Mouse (Mus musculus): Measurements from ENCODE around the gene Syndig1. TPM values are rescaled to one million over a fixed set of nuclear protein-coding genes. Genes with fewer than 3 reads are reported as not detected.

Gene Syndig1
- polyA plus RNA-seq, 2 experiments = 0.10 to 0.63 TPM

DNA sequence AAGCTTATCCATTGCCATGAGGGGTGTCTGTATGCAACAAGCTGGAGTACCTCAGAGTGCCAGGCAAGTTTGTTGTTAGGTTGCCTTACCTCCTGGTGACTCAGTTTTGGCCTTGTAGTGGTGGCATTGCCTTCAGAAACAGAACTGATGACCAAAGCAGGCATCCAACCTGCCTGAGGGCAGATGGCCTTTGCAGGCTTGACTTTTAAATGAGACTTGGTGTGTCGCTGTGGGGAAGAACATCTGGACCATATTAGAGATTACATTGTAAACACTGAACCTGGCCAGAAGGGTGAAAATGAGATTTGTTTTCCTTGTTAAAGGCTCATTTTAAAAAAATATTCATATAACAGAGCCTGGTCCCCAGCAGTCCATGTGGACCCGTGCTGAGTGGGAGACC lies 102.1 kb downstream of the Syndig1 start:
- H3K9me3 ChIP-seq (ENCODE audit: control insufficient read depth, low read length) = no peaks in the 10 kb centered on the region
- no peak overlapping the region for H3K27ac ChIP-seq
- H3K4me1 ChIP-seq (replicated peaks; ENCODE audit: control insufficient read depth in 2 of 2, insufficient read depth in 2 of 2, low read length in 1 of 2) = no peaks in the 10 kb centered on the region
- no peaks in the 10 kb centered on the region for H3K36me3 ChIP-seq (replicated peaks; ENCODE audit: control insufficient read depth, insufficient read depth, low read depth)
- H3K9ac ChIP-seq (replicated peaks) = no peak overlapping the region
- DNase-seq (ENCODE audit: low read depth in 3 of 3, low spot score in 3 of 3) = no peak
- H3K4me2 ChIP-seq (ENCODE audit: low read depth) = no peak overlapping the region
- H3K27me3 ChIP-seq (ENCODE audit: control insufficient read depth, insufficient read depth, low read length) = no peaks in the 10 kb centered on the region
- ATAC-seq (ENCODE audit: insufficient read depth) = no peak
- TF ChIP-seq CTCF (IDR thresholded peaks at IDR 0.05; ENCODE audit: low read depth) (no peak), EP300 (IDR thresholded peaks at IDR 0.05; ENCODE audit: low read depth) (no peak)
- H3K4me3 ChIP-seq (ENCODE audit: insufficient read depth in 1 of 2, low read depth in 2 of 2, low read length in 2 of 2) = no peak overlapping the region
- 62% methylated on average over 2 of the region's 2 CpGs for WGBS (ENCODE audit: insufficient replicate concordance)

DNA sequence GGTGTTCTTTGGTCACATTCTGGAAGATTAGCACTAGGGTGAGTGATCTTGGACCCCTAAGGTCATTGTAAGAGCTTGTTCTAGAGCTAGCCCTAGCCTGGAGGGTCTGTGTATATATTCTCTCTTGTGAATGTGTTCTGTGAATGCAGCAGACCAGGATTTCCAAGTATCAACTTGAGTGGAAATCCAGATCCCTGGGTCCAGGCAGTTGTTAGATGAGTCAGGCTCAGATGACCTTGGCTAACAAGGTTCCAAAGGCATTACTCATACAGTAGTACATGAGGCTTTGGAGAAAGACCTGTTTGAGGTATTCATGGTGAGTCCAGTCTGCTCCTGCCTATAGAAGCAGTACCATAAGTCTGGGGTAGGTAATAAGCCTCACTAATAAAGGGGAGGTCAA lies 103.1 kb downstream of the Syndig1 start:
- no peak overlapping the region for H3K27ac ChIP-seq
- H3K9ac ChIP-seq (replicated peaks) = no peak overlapping the region
- no peaks in the 10 kb centered on the region for H3K4me1 ChIP-seq (replicated peaks; ENCODE audit: control insufficient read depth in 2 of 2, insufficient read depth in 2 of 2, low read length in 1 of 2)
- H3K4me2 ChIP-seq (ENCODE audit: low read depth) = no peak overlapping the region
- ATAC-seq (ENCODE audit: insufficient read depth) (no peak), DNase-seq (ENCODE audit: low read depth in 3 of 3, low spot score in 3 of 3) (no peak)
- H3K4me3 ChIP-seq (ENCODE audit: insufficient read depth in 1 of 2, low read depth in 2 of 2, low read length in 2 of 2) = no peak overlapping the region
- H3K36me3 ChIP-seq (replicated peaks; ENCODE audit: control insufficient read depth, insufficient read depth, low read depth) = no peaks in the 10 kb centered on the region
- TF ChIP-seq EP300 (IDR thresholded peaks at IDR 0.05; ENCODE audit: low read depth) (no peak), CTCF (IDR thresholded peaks at IDR 0.05; ENCODE audit: low read depth) (no peak)
- no peaks in the 10 kb centered on the region for H3K27me3 ChIP-seq (ENCODE audit: control insufficient read depth, insufficient read depth, low read length)
- H3K9me3 ChIP-seq (ENCODE audit: control insufficient read depth, low read length) = no peaks in the 10 kb centered on the region

DNA sequence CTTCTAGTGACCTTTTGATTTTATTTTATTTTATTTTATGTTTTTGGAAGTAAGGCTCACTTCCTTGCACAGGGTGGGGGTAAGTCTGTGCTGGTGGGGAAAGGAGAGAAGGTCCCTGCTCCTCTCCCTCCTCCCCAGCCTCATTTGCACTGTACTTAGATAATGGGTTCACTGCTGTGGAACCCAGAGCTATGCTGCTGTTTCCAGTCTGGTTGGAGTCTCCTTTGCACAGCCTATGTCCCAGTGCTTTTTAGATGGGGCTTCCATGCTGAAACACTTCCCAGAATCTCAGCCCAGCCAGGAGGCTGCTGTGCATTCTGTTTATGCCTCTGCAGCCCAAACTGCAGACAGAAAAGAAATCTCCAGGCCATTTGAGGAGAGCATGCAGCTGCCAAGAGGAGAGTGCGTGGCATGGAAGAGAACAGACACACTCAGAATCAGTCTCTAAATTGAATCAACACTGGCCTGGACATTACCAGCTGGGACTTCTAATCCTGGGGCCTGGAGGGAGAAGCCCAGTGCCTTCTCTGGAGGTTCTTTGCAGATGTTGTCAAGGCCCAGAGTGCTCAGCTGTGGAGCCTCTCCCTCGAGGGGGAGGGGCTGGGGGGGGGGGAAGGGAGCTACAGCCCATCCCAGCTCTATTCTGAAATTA lies 104.4 kb downstream of the Syndig1 start:
- ATAC-seq (ENCODE audit: insufficient read depth) (no peak), DNase-seq (ENCODE audit: low read depth in 3 of 3, low spot score in 3 of 3) (no peak)
- TF ChIP-seq EP300 (IDR thresholded peaks at IDR 0.05; ENCODE audit: low read depth) (no peak), CTCF (IDR thresholded peaks at IDR 0.05; ENCODE audit: low read depth) (no peak)
- no peaks in the 10 kb centered on the region for H3K27me3 ChIP-seq (ENCODE audit: control insufficient read depth, insufficient read depth, low read length)
- no peak overlapping the region for H3K4me3 ChIP-seq (ENCODE audit: insufficient read depth in 1 of 2, low read depth in 2 of 2, low read length in 2 of 2)
- 33% methylated on average over 2 of the region's 2 CpGs for WGBS (ENCODE audit: insufficient replicate concordance)
- H3K4me2 ChIP-seq (ENCODE audit: low read depth) = no peak overlapping the region
- H3K9me3 ChIP-seq (ENCODE audit: control insufficient read depth, low read length) = no peaks in the 10 kb centered on the region
- H3K27ac ChIP-seq = no peak overlapping the region
- H3K9ac ChIP-seq (replicated peaks) = no peak overlapping the region
- no peaks in the 10 kb centered on the region for H3K36me3 ChIP-seq (replicated peaks; ENCODE audit: control insufficient read depth, insufficient read depth, low read depth)
- H3K4me1 ChIP-seq (replicated peaks; ENCODE audit: control insufficient read depth in 2 of 2, insufficient read depth in 2 of 2, low read length in 1 of 2) = no peaks in the 10 kb centered on the region

DNA sequence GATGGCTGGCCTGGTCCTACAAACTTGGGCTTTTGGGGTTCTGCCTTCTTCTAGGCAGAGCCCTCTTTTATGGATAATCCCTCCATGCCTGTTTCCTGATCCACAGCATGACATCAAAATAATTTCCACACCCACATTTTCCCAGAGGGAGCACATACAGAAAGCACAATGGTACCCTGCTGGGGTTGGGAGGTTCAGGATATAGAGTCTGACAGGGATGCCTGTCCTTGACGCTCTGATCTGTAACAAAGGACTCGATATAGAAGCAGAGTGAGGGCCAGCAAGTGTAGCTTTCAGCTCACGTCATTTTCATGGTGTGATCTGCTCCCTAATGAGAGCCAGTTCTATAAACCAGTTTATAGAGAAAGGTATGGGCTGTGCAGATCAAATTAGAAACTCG lies 105.1 kb downstream of the Syndig1 start:
- TF ChIP-seq CTCF (IDR thresholded peaks at IDR 0.05; ENCODE audit: low read depth) = no peak
- TF ChIP-seq EP300 (IDR thresholded peaks at IDR 0.05; ENCODE audit: low read depth) = no peak
- no peak overlapping the region for H3K4me2 ChIP-seq (ENCODE audit: low read depth)
- no peak for DNase-seq (ENCODE audit: low read depth in 3 of 3, low spot score in 3 of 3)
- no peaks in the 10 kb centered on the region for H3K27me3 ChIP-seq (ENCODE audit: control insufficient read depth, insufficient read depth, low read length)
- no peak overlapping the region for H3K4me3 ChIP-seq (ENCODE audit: insufficient read depth in 1 of 2, low read depth in 2 of 2, low read length in 2 of 2)
- no peak overlapping the region for H3K9ac ChIP-seq (replicated peaks)
- no peaks in the 10 kb centered on the region for H3K9me3 ChIP-seq (ENCODE audit: control insufficient read depth, low read length)
- no peak overlapping the region for H3K27ac ChIP-seq
- no peaks in the 10 kb centered on the region for H3K4me1 ChIP-seq (replicated peaks; ENCODE audit: control insufficient read depth in 2 of 2, insufficient read depth in 2 of 2, low read length in 1 of 2)
- ATAC-seq (ENCODE audit: insufficient read depth) = no peak
- no peaks in the 10 kb centered on the region for H3K36me3 ChIP-seq (replicated peaks; ENCODE audit: control insufficient read depth, insufficient read depth, low read depth)
- WGBS (ENCODE audit: insufficient replicate concordance) = 48% methylated on average over 4 of the region's 4 CpGs

DNA sequence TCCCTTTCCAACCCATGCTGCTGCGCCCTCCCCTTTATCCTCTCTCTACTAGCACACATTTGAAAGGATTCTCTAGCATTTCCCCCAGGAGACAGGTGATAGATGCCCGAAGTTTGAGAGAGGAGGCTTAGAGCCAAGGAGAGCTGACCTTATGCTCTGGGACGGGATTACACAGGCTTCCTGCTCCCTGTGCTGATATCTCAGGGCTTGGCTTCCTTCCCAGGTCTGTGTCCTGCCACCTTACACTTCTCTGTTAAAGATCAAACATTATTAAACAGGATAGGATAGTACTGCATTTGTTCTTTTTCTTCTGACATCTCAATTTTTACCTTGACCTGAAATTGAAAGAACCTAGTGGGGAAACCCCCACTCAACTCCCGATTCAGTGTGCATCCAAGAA lies 109.8 kb downstream of the Syndig1 start:
- no peak for TF ChIP-seq CTCF (IDR thresholded peaks at IDR 0.05; ENCODE audit: low read depth)
- no peak for TF ChIP-seq EP300 (IDR thresholded peaks at IDR 0.05; ENCODE audit: low read depth)
- ATAC-seq (ENCODE audit: insufficient read depth) (no peak), DNase-seq (ENCODE audit: low read depth in 3 of 3, low spot score in 3 of 3) (no peak)
- Histone ChIP-seq H3K4me3 (ENCODE audit: insufficient read depth in 1 of 2, low read depth in 2 of 2, low read length in 2 of 2) (no peak overlapping the region), H3K4me2 (ENCODE audit: low read depth) (no peak overlapping the region), H3K9ac (replicated peaks) (no peak overlapping the region), H3K9me3 (ENCODE audit: control insufficient read depth, low read length) (no peaks in the 10 kb centered on the region), H3K4me1 (replicated peaks; ENCODE audit: control insufficient read depth in 2 of 2, insufficient read depth in 2 of 2, low read length in 1 of 2) (no peaks in the 10 kb centered on the region), H3K27me3 (ENCODE audit: control insufficient read depth, insufficient read depth, low read length) (no peaks in the 10 kb centered on the region), H3K27ac (no peak overlapping the region), H3K36me3 (replicated peaks; ENCODE audit: control insufficient read depth, insufficient read depth, low read depth) (no peaks in the 10 kb centered on the region)
- WGBS (ENCODE audit: insufficient replicate concordance) = 38% methylated on average over 4 of the region's 4 CpGs
